Mouse (Mus musculus) cerebellum, adult 2 months (tissue): ENCODE measurements at regions not wholly inside any gene's neighbourhood (a gene's known extent, or its start where the extent isn't known, plus 50 kb on each side); places are given as distances from the start of the nearest gene placed in this dataset.

Experiments used
- CTCF ChIP-seq: fragments of 200-500 bp; IDR thresholded peaks from 2 replicates; pipeline ENCODE4 v1.5.1; 2011; ENCODE audit warnings: low read depth, mild to moderate bottlenecking, control low read depth, low read length, moderate library complexity, borderline replicate concordance; ENCODE audit not compliant: insufficient read depth
- POLR2A ChIP-seq: fragments of 200-500 bp; IDR thresholded peaks from 2 replicates; pipeline ENCODE4 v1.6.1; 2011; ENCODE audit warnings: low read length, control low read depth, borderline replicate concordance; ENCODE audit not compliant: insufficient read depth

DNA sequence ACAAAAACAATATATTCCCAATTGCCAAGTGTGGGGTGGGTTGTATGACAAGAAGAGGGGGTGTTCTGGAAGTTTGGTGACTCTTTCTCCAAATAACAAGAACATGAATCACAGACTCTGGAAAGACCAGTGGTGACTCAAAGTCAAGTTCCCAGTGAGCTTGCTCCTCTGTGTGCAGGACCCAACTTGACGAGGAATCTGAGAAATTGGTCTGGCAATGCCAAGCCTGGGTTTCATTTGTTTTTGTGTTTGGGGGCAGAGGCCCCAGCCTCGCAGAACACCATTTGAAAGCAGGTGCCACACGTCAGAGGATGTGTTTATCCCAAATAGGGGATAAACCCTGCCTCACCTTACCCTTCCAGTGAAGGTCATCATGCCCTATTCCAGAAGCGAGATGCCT lies 163.1 kb upstream of the Shh start:
- TF ChIP-seq CTCF (no peak), POLR2A (no peak)
